Mouse (Mus musculus) lung, postnatal 0 days (tissue): ENCODE data around the gene E2f7.

Source experiments
- CTCF ChIP-seq: IDR thresholded peaks from 2 replicates; pipeline ENCODE4 v1.5.1; 2016; ENCODE audit warnings: antibody characterized with exemption, mild to moderate bottlenecking
- EP300 ChIP-seq: IDR thresholded peaks from 2 replicates; pipeline ENCODE4 v1.6.1; 2016; ENCODE audit warnings: antibody characterized with exemption, mild to moderate bottlenecking, control low read depth

GRCm38 (mm10) chr10:110811862-110812225 lies 66.6 kb downstream of the E2f7 start:
- TF ChIP-seq CTCF (peak; percentile 34), EP300 (no peak)
